Mouse (Mus musculus): ENCODE measurements around the gene Golph3l. TPM values are rescaled to one million over a fixed set of nuclear protein-coding genes. Genes with fewer than 3 reads are reported as not detected.
A peak's percentile ranks its signal among the peaks of the same experiment; 100 is the strongest.
"Not testable (repeated sequence)": the region's sequence is repeated elsewhere in the genome, so short reads cannot be mapped to it uniquely, and the experiment has no call there.

Gene Golph3l
- polyA plus RNA-seq, 1 experiment from 2014 or later, result 30.9 TPM

DNA sequence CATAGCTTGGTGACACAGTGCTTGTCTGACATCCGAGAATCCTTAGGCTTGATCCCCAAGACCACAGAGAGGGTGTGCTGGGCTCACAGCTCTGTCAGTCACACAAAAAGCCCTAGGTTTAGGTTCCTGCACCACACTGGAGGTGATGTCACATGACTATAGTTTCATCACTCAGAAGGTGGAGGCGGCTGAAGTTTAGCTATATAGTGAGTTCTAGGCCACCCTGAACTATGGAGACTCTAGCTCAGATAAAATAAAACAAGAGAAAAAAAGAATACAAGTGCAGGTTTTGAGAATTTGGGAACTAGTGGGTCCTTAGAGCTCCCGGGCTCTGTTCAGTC is 62.3 kb downstream of the Golph3l start:
- WGBS, result 92% methylated on average over 3 of the region's 3 CpGs
- H3K27me3 ChIP-seq (ENCODE audit: control insufficient read depth, insufficient read depth, low read length), result no peaks in the 10 kb centered on the region
- H3K36me3 ChIP-seq (replicated peaks; ENCODE audit: control insufficient read depth, insufficient read depth), result no peaks in the 10 kb centered on the region
- DNase-seq (ENCODE audit: low spot score) (no peak), ATAC-seq (ENCODE audit: low FRiP score) (no peak)
- H3K4me1 ChIP-seq (replicated peaks; ENCODE audit: control insufficient read depth, insufficient read depth, low read length), result 0 out of 2 replicates have a peak, but pooled peaks cover 5% of the 10 kb centered on the region
- 0 out of 2 replicates have a peak overlapping the region, but pooled peaks have one; percentile 47 for H3K27ac ChIP-seq
- H3K4me3 ChIP-seq (replicated peaks; ENCODE audit: low read length), result no peak overlapping the region
- H3K9me3 ChIP-seq (ENCODE audit: control insufficient read depth, low read length), result no peaks in the 10 kb centered on the region
- no peak overlapping the region for H3K4me2 ChIP-seq (replicated peaks)
- no peak overlapping the region for H3K9ac ChIP-seq

DNA sequence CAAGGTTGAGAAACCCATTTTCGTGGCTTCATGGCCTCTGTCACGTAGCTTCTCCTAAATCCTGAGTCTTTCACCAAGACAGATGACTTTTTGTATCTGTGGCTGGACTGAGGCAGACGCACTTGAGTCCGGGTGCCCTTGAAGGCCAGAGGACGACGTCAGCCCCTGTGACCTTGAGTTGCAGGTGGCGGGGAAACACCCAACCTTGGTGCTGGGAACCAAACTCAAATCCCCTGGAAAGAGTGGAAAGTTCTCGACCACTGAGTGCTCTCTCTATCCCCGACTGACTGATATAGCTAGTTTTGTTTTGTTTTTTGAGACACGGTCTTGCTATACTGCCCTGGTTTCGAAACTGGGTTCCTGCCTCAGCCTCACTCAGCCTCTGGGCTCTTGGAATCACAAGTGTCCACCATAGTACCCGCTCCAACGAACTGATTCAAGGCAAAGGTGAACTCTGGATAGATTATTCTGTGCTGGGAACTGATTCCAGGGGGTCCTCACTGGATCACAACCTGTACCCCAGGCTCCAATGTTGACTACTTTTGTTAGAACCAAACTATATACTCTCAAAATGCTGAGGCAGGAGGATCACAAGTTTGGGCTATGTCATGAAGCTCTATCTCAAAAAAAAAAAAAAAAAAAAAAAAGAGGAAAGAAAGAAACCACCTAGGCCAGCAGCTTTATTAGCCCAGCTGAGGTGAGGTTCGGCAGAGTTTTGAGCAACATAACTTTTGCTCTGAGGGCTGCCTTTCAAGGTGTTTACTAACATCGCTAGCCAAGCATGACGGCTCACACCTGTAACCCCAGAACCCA is 62.9 kb downstream of the Golph3l start:
- no peak overlapping the region for H3K9ac ChIP-seq
- H3K36me3 ChIP-seq (replicated peaks; ENCODE audit: control insufficient read depth, insufficient read depth), result no peaks in the 10 kb centered on the region
- H3K4me3 ChIP-seq (replicated peaks; ENCODE audit: low read length), result no peak overlapping the region
- H3K27ac ChIP-seq, result no peak overlapping the region
- H3K4me1 ChIP-seq (replicated peaks; ENCODE audit: control insufficient read depth, insufficient read depth, low read length), result 0 out of 2 replicates have a peak, but pooled peaks cover 5% of the 10 kb centered on the region
- no peak for ATAC-seq (ENCODE audit: low FRiP score)
- H3K27me3 ChIP-seq (ENCODE audit: control insufficient read depth, insufficient read depth, low read length), result no peaks in the 10 kb centered on the region
- no peak for DNase-seq (ENCODE audit: low spot score)
- H3K4me2 ChIP-seq (replicated peaks), result no peak overlapping the region
- H3K9me3 ChIP-seq (ENCODE audit: control insufficient read depth, low read length), result no peaks in the 10 kb centered on the region
- WGBS, result 92% methylated on average over 16 of the region's 16 CpGs

DNA sequence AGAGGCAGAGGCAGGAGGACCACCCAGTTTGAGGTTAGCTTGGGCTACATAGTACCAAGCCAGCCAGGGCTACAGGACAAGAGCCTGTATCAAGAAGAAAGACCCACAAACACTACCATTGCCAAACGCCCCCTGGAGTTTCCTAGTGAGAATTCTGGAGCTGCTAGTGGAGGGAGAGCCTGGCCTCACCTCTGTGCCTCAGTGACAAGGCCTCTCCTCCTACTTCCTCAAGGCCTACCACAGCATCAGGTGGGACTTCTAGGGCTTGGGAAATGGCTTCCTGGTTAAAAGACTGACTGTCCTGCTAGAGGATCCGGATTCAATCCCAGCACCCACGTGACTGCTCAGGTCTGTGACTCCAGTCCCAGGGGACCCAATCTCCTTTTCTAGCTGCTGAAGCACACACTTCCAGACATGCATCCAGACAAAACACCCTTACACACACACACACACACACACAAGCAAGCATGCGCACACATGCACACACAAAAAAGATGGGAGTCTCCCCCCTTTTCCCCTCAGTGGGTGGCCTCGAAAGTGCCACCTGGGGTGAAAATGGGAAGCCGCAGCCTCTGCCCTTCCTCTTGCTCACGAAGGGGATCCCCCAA is 63.6 kb downstream of the Golph3l start:
- Histone ChIP-seq H3K36me3 (replicated peaks; ENCODE audit: control insufficient read depth, insufficient read depth) (no peaks in the 10 kb centered on the region), H3K27ac (no peak overlapping the region), H3K27me3 (ENCODE audit: control insufficient read depth, insufficient read depth, low read length) (no peaks in the 10 kb centered on the region), H3K9me3 (ENCODE audit: control insufficient read depth, low read length) (no peaks in the 10 kb centered on the region), H3K9ac (no peak overlapping the region), H3K4me2 (replicated peaks) (no peak overlapping the region), H3K4me1 (replicated peaks; ENCODE audit: control insufficient read depth, insufficient read depth, low read length) (0 out of 2 replicates have a peak, but pooled peaks cover 5% of the 10 kb centered on the region), H3K4me3 (replicated peaks; ENCODE audit: low read length) (no peak overlapping the region)
- ATAC-seq (ENCODE audit: low FRiP score) (no peak), DNase-seq (ENCODE audit: low spot score) (no peak)
- WGBS, result 59% methylated on average over 7 of the region's 7 CpGs

DNA sequence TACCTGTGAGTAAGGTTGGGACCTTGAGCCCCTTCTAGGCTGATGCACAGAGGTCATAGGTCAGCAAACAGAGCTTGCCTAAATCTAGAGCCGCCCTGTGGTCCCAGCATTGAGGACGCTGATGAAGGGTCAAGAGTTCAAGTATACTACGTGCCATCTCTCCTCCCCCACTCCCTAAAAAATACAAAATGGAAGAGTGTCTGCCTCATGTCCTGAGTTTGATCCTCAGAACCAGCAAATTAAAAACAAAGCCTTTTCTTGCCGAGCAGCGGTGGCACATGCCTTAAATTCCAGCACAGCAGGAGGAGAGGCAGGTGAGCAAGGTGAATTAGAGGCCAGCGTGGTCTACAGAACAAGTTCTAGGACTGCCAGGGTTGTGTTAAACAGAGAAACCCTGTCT is 64.1 kb downstream of the Golph3l start:
- 20% methylated on average over 6 of the region's 6 CpGs for WGBS
- Histone ChIP-seq H3K27me3 (ENCODE audit: control insufficient read depth, insufficient read depth, low read length) (no peaks in the 10 kb centered on the region), H3K4me3 (replicated peaks; ENCODE audit: low read length) (no peak overlapping the region), H3K9ac (no peak overlapping the region), H3K4me2 (replicated peaks) (no peak overlapping the region), H3K27ac (no peak overlapping the region), H3K9me3 (ENCODE audit: control insufficient read depth, low read length) (no peaks in the 10 kb centered on the region), H3K4me1 (replicated peaks; ENCODE audit: control insufficient read depth, insufficient read depth, low read length) (0 out of 2 replicates have a peak, but pooled peaks cover 7% of the 10 kb centered on the region), H3K36me3 (replicated peaks; ENCODE audit: control insufficient read depth, insufficient read depth) (no peaks in the 10 kb centered on the region)
- DNase-seq (ENCODE audit: low spot score) (no peak), ATAC-seq (ENCODE audit: low FRiP score) (no peak)

DNA sequence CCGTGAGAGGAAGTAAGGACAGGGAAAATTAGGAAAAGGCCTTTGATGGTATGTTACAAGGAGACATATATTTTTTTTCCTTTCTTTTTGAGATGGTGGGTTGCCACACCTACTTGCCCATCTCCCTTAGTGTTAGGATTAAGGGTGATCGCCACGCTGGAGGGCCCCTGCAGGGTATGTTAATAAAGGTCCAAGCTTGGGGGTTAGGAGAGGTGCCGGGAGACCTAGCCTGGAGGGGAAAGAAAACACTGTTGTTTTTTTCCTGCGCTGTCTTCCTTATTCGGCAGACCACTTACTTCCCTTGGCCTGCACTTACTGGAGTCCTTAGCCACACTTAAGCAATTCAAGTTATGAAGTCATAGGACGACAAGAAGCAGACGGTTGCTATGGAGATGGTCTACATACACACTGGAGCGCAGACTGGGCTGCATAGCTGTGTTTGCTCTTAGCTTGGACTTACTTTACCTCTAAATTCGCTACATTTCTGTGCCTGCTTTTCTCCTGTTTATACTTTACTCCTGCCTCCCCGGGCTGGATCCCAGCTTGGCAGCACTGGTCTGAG is 64.8 kb downstream of the Golph3l start:
- no peaks in the 10 kb centered on the region for H3K36me3 ChIP-seq (replicated peaks; ENCODE audit: control insufficient read depth, insufficient read depth)
- no peaks in the 10 kb centered on the region for H3K27me3 ChIP-seq (ENCODE audit: control insufficient read depth, insufficient read depth, low read length)
- no peak for ATAC-seq (ENCODE audit: low FRiP score)
- H3K4me1 ChIP-seq (replicated peaks; ENCODE audit: control insufficient read depth, insufficient read depth, low read length), result 0 out of 2 replicates have a peak, but pooled peaks cover 8% of the 10 kb centered on the region
- no peaks in the 10 kb centered on the region for H3K9me3 ChIP-seq (ENCODE audit: control insufficient read depth, low read length)
- WGBS, result 21% methylated on average over 11 of the region's 11 CpGs
- H3K27ac ChIP-seq, result no peak overlapping the region
- H3K4me3 ChIP-seq (replicated peaks; ENCODE audit: low read length), result no peak overlapping the region
- H3K9ac ChIP-seq, result no peak overlapping the region
- H3K4me2 ChIP-seq (replicated peaks), result no peak overlapping the region
- no peak for DNase-seq (ENCODE audit: low spot score)

DNA sequence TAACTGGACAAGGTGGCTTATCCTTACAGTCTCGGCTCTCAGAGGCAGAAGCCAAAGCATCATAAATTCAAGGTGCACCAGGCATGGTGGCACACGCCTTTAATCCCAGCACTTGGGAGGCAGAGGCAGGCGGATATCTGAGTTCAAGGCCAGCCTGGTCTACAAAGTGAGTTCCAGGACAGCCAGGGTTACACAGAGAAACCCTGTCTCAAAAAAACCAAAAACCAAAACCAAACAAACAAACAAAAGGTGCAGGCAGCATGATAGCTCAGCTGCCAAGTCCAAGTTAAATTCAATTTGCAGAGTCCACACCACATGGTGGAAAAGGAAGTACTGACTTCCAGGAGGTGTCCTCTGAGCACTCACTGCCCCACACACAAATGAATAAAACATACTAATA is 65.6 kb downstream of the Golph3l start:
- 94% methylated on average over 3 of the region's 3 CpGs for WGBS
- H3K4me1 ChIP-seq (replicated peaks; ENCODE audit: control insufficient read depth, insufficient read depth, low read length); H3K4me3 ChIP-seq (replicated peaks; ENCODE audit: low read length); DNase-seq (ENCODE audit: low spot score); H3K27me3 ChIP-seq (ENCODE audit: control insufficient read depth, insufficient read depth, low read length); H3K9ac ChIP-seq; H3K36me3 ChIP-seq (replicated peaks; ENCODE audit: control insufficient read depth, insufficient read depth); ATAC-seq (ENCODE audit: low FRiP score); H3K4me2 ChIP-seq (replicated peaks); H3K9me3 ChIP-seq (ENCODE audit: control insufficient read depth, low read length); H3K27ac ChIP-seq: not testable (repeated sequence)

DNA sequence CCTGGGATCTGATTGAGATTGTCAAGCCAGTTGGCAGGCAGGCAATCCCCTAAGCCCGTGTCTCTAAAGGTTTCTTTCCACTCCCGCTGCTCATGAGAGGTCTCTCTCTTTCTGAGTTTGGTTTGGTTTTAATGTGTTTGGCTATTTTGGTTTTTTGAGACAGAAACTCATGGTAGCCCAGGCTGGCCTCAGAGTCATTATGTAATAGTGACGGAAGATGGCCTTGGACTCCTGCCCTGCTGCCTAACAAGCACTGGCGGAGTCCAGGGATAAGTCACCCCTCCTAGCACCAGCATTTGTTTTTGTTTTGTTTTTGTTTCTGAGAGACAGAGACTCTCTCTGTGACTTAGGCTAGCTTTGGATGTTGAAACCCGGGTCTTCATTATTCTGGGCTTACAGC is 66.7 kb downstream of the Golph3l start:
- Histone ChIP-seq H3K27ac (no peak overlapping the region), H3K4me2 (replicated peaks) (no peak overlapping the region), H3K4me1 (replicated peaks; ENCODE audit: control insufficient read depth, insufficient read depth, low read length) (peaks cover 11% of the 10 kb centered on the region), H3K36me3 (replicated peaks; ENCODE audit: control insufficient read depth, insufficient read depth) (peaks cover 4% of the 10 kb centered on the region; the same call in 1 of the 2 replicates), H3K4me3 (replicated peaks; ENCODE audit: low read length) (no peak overlapping the region), H3K27me3 (ENCODE audit: control insufficient read depth, insufficient read depth, low read length) (no peaks in the 10 kb centered on the region), H3K9ac (no peak overlapping the region), H3K9me3 (ENCODE audit: control insufficient read depth, low read length) (no peaks in the 10 kb centered on the region)
- no peak for DNase-seq (ENCODE audit: low spot score)
- WGBS, result 90% methylated on average over 5 of the region's 5 CpGs
- no peak for ATAC-seq (ENCODE audit: low FRiP score)

DNA sequence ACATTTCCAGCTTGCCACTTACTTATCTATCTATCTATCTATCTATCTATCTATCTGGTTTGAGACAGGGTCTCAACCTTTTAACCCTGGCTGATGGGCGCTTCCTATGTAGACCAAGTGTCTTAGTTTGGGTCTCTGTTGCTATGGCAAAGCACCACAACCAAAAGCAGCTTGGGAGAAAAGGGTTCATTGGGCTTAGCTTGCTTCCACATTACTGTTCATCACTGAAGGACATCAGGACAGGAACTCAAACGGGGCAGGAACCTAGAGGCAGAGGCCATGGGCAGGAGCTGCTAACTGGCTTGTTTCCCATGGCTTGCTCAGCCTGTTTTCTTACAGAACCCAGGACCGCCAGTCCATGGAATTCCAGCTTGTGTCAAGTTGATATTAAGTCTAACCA is 68.4 kb downstream of the Golph3l start:
- Histone ChIP-seq H3K4me2 (replicated peaks) (no peak overlapping the region), H3K9me3 (ENCODE audit: control insufficient read depth, low read length) (no peaks in the 10 kb centered on the region), H3K27me3 (ENCODE audit: control insufficient read depth, insufficient read depth, low read length) (no peaks in the 10 kb centered on the region), H3K36me3 (replicated peaks; ENCODE audit: control insufficient read depth, insufficient read depth) (peaks cover 20% of the 10 kb centered on the region), H3K27ac (no peak overlapping the region), H3K9ac (no peak overlapping the region), H3K4me3 (replicated peaks; ENCODE audit: low read length) (no peak overlapping the region), H3K4me1 (replicated peaks; ENCODE audit: control insufficient read depth, insufficient read depth, low read length) (peaks cover 28% of the 10 kb centered on the region)
- ATAC-seq (ENCODE audit: low FRiP score), result no peak
- WGBS, result 86% methylated on average over 3 of the region's 3 CpGs
- no peak for DNase-seq (ENCODE audit: low spot score)

DNA sequence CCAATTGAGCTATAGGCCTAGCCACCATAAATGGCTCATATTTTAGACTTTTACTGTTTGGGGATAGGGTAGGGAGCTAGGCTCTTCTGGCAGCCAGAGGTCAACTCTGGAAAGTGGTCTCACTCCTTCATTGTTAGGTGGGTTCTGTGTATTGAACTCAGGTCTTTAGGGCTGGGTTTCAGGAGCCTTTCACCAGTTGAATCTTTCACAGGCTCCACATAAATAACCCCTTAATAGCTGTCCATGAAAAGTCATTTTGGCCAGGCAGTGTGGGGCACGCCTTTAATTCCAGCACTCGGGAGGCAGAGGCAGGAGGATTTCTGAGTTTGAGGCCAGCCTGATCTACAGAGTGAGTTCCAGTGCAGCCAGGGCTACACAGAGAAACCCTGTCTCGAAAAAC is 69.0 kb downstream of the Golph3l start:
- peak overlapping the region; percentile 95 for H3K27ac ChIP-seq
- peak overlapping the region; percentile 86 for H3K4me3 ChIP-seq (replicated peaks; ENCODE audit: low read length)
- peak overlapping the region; percentile 97; the same call in 1 of the 2 replicates for H3K9ac ChIP-seq
- peaks cover 34% of the 10 kb centered on the region for H3K4me1 ChIP-seq (replicated peaks; ENCODE audit: control insufficient read depth, insufficient read depth, low read length)
- no peaks in the 10 kb centered on the region for H3K9me3 ChIP-seq (ENCODE audit: control insufficient read depth, low read length)
- H3K27me3 ChIP-seq (ENCODE audit: control insufficient read depth, insufficient read depth, low read length), result no peaks in the 10 kb centered on the region
- H3K4me2 ChIP-seq (replicated peaks), result peak overlapping the region; percentile 98
- peaks cover 26% of the 10 kb centered on the region for H3K36me3 ChIP-seq (replicated peaks; ENCODE audit: control insufficient read depth, insufficient read depth)
- WGBS, result 89% methylated on average over 3 of the region's 3 CpGs
- DNase-seq (ENCODE audit: low spot score) (no peak), ATAC-seq (ENCODE audit: low FRiP score) (no peak)
